Mouse (Mus musculus): Measurements from ENCODE around the gene Tmem184c. TPM values are rescaled to one million over a fixed set of nuclear protein-coding genes. Genes with fewer than 3 reads are reported as not detected.

The Tmem184c gene
- total RNA-seq, 2 experiments from 2014 or later: 25.2 to 36.9 TPM

Other genes starting within 250 kb of the Tmem184c start
- 6.0 and 6.6 TPM in 2 replicates for gene Arhgap10, start 92.7 kb downstream of the Tmem184c start, total RNA-seq (2015)
- 12.2 and 16.8 TPM in 2 replicates for gene Arhgap10, start 92.7 kb downstream of the Tmem184c start, total RNA-seq (2017)
- gene Prmt9, start 61.3 kb downstream of the Tmem184c start, total RNA-seq (2015): 19.4 and 22.6 TPM in 2 replicates
- 23.2 and 31.2 TPM in 2 replicates for gene Prmt9, start 61.3 kb downstream of the Tmem184c start, total RNA-seq (2017)
- gene Ednra, start 113.8 kb upstream of the Tmem184c start, total RNA-seq (2015): 0.81 and 1.5 TPM in 2 replicates
- gene Ednra, start 113.8 kb upstream of the Tmem184c start, total RNA-seq (2017): 0.25 and 1.0 TPM in 2 replicates